Mouse (Mus musculus): ENCODE data around the gene Heg1.

Heg1 gene

GRCm38 (mm10) chr16:33684162-33684702 lies at the start of gene Heg1:
Gene Heg1 (plus strand): TSS chr16:33684370.
- peak; percentile 91 for DNase-seq (ENCODE audit: low spot score in 2 of 2)

- DNase-seq (ENCODE audit: low spot score in 2 of 2): no peak
Measured at GRCm38 (mm10) chr16:33635836-33636595, 48.2 kb upstream of the Heg1 start.

GRCm38 (mm10) chr16:33641779-33642178 lies 42.4 kb upstream of the Heg1 start:
- peak in 1 of 2 experiments; percentile 12 for DNase-seq (ENCODE audit: low spot score in 2 of 2)

DNA sequence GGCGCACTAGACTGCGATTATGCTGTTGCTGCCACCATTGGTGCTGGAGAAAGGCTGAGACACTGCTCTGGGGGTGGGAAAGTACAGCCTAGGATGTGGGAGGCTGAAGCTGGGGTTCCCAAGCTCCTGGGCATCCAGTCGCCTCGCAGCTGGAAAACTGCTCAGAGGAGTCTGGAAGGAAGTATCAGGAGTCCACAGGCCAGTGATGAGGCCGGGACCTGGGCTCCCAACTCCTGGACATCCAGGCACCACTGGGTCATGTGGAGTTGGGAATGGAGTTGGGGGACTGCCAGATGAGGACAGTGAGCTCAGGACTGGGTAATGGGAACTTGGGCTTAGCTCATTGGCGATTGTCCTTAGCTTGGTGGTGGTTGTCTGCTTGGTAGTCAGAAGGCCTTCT lies 31.1 kb upstream of the Heg1 start:
- no peak for DNase-seq (ENCODE audit: low spot score in 2 of 2)

DNA sequence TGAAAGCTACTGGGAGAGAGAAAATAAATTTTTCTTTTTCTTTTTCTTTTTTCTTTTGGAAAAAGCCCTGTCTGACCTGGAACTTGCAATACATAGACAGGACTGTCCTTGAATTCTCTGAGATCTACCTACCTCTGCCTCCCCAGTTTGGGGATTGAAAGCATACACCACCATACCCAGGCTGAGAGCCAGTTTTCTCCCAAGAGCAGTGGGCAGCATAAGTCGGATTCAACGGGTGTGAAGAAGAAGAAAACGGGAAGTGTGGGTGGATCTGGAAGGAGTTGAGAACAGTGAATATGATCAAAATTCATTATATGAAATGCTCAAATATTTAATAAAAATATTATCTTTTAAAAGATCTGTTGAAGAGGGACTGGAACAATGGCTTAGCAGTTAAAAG lies 28.7 kb upstream of the Heg1 start:
- no peak for DNase-seq (ENCODE audit: low spot score in 2 of 2)

DNA sequence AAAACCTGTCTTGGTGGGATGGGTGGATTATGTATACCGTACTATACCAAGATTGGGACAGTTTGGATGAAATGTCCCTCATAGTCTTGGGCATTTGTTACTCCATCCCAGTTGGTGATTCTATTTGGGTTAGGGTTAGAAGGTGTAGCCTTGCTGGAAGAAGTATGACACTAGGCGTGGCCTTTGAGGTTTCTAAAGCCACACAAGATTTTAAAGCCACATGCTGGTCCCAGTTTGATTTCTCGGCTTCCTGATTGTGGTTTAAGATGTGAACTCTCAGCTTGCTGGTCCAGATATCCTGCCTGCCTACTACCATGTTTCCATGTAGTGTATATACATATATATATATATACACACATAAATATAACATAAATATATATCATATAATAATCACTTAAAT lies 27.0 kb upstream of the Heg1 start:
- DNase-seq (ENCODE audit: low spot score in 2 of 2): no peak

- no peak for DNase-seq (ENCODE audit: low spot score in 2 of 2)
Measured at GRCm38 (mm10) chr16:33658121-33658520, 26.0 kb upstream of the Heg1 start.

DNA sequence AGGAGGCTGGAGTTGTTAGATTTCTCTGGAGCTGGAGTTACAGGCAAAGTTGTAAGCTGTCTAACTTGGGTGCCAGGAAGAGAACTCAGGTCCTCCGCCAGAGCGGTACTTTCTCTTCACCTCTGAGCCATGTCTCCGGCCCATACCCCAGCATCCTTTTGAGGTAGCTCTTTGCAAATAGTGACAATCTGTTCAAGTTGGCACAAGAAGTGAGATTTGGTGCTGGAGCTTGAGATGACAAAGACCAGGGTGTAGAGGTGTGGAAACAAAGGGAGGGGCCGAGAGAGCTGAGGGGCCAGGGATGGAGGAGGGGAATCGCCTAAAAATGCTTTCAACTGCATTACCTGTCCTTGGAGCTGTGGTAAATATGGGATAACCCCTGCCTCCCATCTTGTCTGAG lies 24.6 kb upstream of the Heg1 start:
- no peak for DNase-seq (ENCODE audit: low spot score in 2 of 2)

DNA sequence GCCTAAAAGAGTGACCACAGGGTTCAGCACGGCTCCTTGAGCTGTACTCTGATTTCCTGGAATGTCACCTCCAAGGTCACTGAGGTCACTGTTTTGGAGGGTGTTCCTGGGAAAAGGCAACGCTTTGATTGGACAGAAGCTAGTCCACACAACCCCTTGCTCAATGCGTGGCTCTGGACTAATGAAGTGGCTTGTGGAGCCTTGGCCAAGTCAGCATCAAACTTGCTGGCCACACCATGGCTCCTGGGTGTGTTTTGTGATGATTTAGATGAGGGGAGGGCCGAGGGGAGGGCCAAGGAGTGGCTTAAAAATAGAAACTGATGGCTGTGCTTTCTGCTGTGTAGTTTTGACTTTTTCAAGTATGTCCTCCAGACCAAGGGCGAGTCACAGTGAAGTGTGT lies 24.0 kb upstream of the Heg1 start:
- DNase-seq (ENCODE audit: low spot score in 2 of 2): peak; percentile 70 to 81

GRCm38 (mm10) chr16:33662841-33663240 lies 21.3 kb upstream of the Heg1 start:
- no peak for DNase-seq (ENCODE audit: low spot score in 2 of 2)

DNA sequence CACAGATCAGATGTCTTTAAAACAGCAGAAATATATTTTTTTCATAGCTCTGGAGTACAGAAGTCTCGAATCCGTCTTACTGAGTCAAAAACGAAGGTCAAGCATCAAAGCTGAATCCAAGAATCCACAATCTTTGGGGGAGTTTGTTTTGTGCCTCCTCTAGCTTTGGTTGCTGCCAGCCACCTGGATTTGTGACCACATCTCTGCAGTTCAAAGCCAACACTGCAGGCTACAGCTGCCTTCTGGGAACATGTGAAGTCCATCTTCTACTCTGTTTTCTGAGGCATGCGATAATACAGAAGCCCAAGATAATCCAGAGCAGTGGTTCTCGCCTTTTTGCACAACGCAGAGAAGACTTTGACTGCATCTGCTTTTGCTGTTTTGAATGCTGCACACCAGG lies 17.9 kb upstream of the Heg1 start:
- DNase-seq (ENCODE audit: low spot score in 2 of 2): peak in 1 of 2 experiments; percentile 23

- DNase-seq (ENCODE audit: low spot score in 2 of 2): no peak
Measured at GRCm38 (mm10) chr16:33666985-33667538, 17.1 kb upstream of the Heg1 start.

- no peak for DNase-seq (ENCODE audit: low spot score in 2 of 2)
Measured at GRCm38 (mm10) chr16:33668448-33668847, 15.7 kb upstream of the Heg1 start.

DNA sequence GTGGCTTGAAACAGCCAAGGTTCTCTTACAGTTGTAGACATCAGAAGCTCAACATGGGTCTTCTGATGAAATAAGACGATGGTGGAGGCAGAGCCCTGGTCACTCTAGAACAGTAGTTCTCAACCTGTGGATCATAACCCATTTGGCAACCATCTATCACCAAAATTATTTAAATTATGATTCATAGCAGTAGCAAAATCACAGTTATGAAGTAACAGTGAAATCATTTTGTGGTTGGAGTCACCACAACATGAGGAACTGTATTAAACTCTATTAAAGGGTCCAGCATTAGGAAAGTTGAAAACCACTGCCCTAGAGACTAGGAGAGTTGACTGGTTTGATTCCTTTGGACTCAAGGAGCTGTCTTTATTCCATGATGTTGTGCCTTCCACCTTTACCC lies 15.1 kb upstream of the Heg1 start:
- DNase-seq (ENCODE audit: low spot score in 2 of 2): no peak

GRCm38 (mm10) chr16:33670340-33670739 lies 13.8 kb upstream of the Heg1 start:
- DNase-seq (ENCODE audit: low spot score in 2 of 2): peak in 1 of 2 experiments; percentile 30

DNA sequence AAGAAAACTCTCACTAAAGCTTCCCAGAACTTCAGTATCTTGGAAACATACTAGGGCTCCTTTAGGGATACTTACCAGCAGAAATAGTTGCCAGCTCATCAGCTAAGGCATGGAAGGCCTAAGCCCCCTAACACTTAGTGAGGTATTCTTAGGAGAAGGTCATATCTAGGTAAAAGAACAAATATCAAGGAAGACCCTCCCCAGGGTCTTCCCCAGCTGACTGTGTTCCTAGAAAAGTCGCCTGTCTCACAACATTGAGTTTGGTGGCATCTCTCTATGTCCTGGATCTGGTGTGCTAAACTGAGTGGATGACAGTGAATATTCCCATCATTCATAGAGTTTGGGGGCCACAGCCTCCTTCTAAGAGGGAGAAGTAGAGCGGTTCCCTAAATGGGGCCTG lies 13.2 kb upstream of the Heg1 start:
- no peak for DNase-seq (ENCODE audit: low spot score in 2 of 2)

DNA sequence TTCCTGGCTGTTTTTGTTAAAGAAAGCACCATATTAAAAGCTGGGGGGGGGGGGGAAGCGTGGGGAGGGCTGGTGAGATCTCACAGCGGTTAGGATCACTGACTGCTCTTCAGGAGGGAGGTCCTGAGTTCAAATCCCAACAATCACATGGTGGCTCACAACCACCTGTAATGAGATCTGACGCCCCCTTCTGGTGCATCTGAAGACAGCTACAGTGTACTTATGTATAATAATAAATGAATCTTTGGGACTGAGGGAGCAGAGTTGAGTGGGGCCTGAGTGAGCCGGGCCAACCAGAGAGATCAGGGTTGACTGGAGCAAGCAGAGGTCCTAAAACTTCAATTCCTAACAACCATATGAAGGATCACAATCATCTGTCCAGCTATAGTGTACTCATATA lies 12.0 kb upstream of the Heg1 start:
- no peak for DNase-seq (ENCODE audit: low spot score in 2 of 2)

DNA sequence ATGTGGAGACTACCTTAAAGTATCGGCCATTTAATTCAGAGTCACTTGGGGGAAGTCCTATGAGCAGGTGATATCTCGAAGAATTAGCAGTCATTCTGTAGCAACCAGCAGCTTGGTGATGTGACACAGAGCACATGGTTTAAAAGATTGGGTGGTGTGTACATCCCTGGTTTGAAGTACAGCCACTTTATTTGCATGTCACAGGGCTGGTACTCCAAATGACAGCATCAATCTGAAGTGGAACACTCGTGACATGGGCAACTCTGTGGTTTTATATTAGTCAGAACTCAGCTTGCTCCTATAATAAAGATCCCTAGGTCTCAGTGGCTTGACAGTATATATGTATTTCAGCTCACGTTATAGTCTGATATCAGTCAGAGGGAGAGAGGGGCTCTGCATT lies 11.5 kb upstream of the Heg1 start:
- DNase-seq (ENCODE audit: low spot score in 2 of 2): no peak

- peak; percentile 75 to 78 for DNase-seq (ENCODE audit: low spot score in 2 of 2)
Measured at GRCm38 (mm10) chr16:33673530-33674109, 10.6 kb upstream of the Heg1 start.

GRCm38 (mm10) chr16:33675151-33675847 lies 8.9 kb upstream of the Heg1 start:
- no peak for DNase-seq (ENCODE audit: low spot score in 2 of 2)

- peak in 1 of 2 experiments; percentile 61 for DNase-seq (ENCODE audit: low spot score in 2 of 2)
Measured at GRCm38 (mm10) chr16:33675848-33676184, 8.4 kb upstream of the Heg1 start.
